Mouse (Mus musculus) MEL-GATA-1-ER (cell line): ENCODE data around the gene Actn3.
"Not testable (repeated sequence)": the region's sequence is repeated elsewhere in the genome, so short reads cannot be mapped to it uniquely, and the experiment has no call there.

Source experiments
- DNase-seq: peaks from one replicate; pipeline ENCODE4 v3.0.0-alpha.2; 2012; ENCODE audit warnings: low read depth; ENCODE audit errors: extremely low read depth

The Actn3 gene

GRCm38 (mm10) chr19:4812334-4812949 lies 65.3 kb downstream of the Actn3 start:
- not testable (repeated sequence) for DNase-seq

GRCm38 (mm10) chr19:4811909-4812242 lies 65.8 kb downstream of the Actn3 start:
- no peak for DNase-seq
